Mouse (Mus musculus): Measurements from ENCODE around the gene Rabgap1l.

DNA sequence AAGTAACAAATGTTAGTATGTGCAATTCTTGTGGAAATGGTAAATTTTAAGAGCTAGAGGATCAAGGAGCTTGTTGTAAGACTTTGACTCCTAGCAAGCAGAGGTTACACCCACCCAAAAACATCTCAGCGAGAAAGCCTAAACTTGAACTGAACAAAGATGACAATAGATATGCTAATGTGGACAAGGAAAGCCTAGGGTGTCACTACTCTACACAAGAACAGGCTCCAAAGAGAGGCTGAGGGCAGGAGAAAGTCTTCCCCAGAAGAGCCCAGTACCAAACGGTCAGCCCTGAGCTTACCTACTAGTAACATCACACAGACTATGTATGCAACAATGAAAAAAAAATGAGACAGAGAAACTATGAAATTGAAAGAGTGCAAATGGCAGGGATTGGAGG lies 583.2 kb downstream of the Rabgap1l start:
- TF ChIP-seq POLR2A (IDR thresholded peaks at IDR 0.05; ENCODE audit: borderline replicate concordance, extremely low read depth, low read depth, low read length) = no peak
- no peak for TF ChIP-seq CTCF (IDR thresholded peaks at IDR 0.05; ENCODE audit: insufficient read depth, low read length)
